Mouse (Mus musculus): ENCODE results near the gene Bnip2. TPM values are rescaled to one million over a fixed set of nuclear protein-coding genes. Genes with fewer than 3 reads are reported as not detected.

The Bnip2 gene
- total and polyA plus RNA-seq, 2 experiments = 12.8 to 74.3 TPM

DNA sequence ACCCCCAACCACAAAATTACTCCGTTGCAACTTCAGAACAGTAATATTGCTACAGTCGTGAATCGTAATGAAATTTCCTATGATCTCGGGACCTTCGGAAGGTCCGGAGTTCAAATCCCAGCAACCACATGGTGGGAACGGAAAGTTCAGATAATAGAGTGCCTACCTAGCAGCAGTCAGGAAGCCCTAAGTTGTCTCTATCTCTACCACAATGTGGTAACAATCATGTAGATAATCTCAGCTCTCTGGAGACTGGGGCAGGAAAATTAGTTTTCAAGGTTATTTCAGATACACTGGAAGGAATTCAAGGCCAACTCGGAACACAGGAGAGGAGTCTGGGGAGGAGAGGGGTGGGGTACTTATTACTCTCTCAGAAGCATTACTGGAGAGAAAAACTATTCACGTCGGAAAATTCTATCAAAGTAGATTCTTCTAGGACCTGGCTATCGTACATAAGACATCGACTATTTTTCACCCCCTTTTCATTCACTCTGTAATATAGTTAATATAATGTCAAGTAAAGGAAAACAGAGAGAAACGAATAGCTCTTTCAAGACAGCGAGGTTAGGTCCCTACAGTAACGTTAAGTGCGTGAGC, 462 bp upstream of the Bnip2 start:
- H3K9ac ChIP-seq (ENCODE audit: low read depth, low read length) = no peak overlapping the region
- no peak for DNase-seq (ENCODE audit: extremely low read depth, low read depth, low spot score)
- peak overlapping the region; percentile 53 for H3K4me3 ChIP-seq (ENCODE audit: insufficient read depth, low read depth, low read length)
- H3K36me3 ChIP-seq (ENCODE audit: control insufficient read depth, insufficient read depth, low read length) = no peaks in the 10 kb centered on the region
- WGBS = 27% methylated on average over 16 of the region's 16 CpGs
- 0 out of 2 replicates have a peak overlapping the region, but pooled peaks have one; percentile 1 for H3K27ac ChIP-seq (replicated peaks; ENCODE audit: insufficient read depth, low read depth, low read length)
- H3K79me2 ChIP-seq (ENCODE audit: control insufficient read depth, insufficient read depth, low read length) = peaks cover 11% of the 10 kb centered on the region; the same call in 1 of the 2 replicates
- peaks cover 23% of the 10 kb centered on the region for H3K4me1 ChIP-seq (ENCODE audit: control insufficient read depth, insufficient read depth, low read length)
- no peaks in the 10 kb centered on the region for H3K27me3 ChIP-seq (ENCODE audit: control insufficient read depth, insufficient read depth, low read length)
- TF ChIP-seq CTCF (IDR thresholded peaks at IDR 0.05; ENCODE audit: low read depth, low read length) (no peak), POLR2A (IDR thresholded peaks at IDR 0.05; ENCODE audit: extremely low read depth, insufficient read depth, low read length) (no peak)

DNA sequence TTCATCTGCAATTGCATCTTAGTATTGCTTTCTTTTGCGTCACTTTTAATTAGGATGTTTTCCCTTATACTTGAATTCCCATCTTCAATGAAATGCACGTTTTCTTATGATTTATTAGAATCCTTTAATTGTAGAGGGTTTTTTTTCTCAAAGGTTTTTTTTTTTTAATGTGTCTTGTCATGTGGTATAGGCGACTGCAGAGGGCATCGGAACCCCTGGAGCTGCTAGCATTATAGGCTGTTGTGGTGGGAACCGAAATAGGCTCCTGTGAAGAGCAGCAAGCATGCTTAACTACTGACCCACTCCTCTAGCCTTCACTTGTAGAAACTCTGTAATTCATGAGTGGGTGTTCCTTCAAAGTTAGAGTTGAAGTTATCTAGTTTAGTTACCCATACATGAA, 1.1 kb downstream of the Bnip2 start:
- 8% methylated on average over 5 of the region's 5 CpGs for WGBS

DNA sequence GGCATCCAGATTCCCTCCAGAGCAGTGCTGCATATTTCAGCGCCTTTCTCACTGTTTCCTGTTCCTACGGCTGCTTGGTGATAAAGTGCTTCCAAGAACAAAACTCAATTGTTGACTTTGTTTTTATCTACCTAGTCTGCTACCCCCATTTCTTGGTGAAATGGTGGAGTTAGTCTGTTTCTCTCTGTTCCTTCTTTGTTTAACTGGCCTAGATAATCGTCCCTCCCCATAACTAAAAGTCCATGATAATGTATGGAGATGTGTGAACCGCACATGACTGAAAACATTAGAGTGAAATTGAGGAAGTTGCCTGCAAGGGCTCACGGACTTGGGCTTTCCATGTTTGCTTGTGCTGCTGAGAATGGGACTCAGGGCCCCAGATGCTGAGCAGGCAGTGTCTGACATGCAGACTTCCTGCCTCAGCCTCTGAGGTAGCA, 3.6 kb downstream of the Bnip2 start:
- Histone ChIP-seq H3K9ac (ENCODE audit: low read depth, low read length) (no peak overlapping the region), H3K4me1 (ENCODE audit: control insufficient read depth, insufficient read depth, low read length) (peaks cover 38% of the 10 kb centered on the region), H3K79me2 (ENCODE audit: control insufficient read depth, insufficient read depth, low read length) (peaks cover 22% of the 10 kb centered on the region; the same call in 1 of the 2 replicates), H3K4me3 (ENCODE audit: insufficient read depth, low read depth, low read length) (no peak overlapping the region), H3K36me3 (ENCODE audit: control insufficient read depth, insufficient read depth, low read length) (peaks cover 18% of the 10 kb centered on the region), H3K27me3 (ENCODE audit: control insufficient read depth, insufficient read depth, low read length) (no peaks in the 10 kb centered on the region), H3K27ac (replicated peaks; ENCODE audit: insufficient read depth, low read depth, low read length) (peak overlapping the region; percentile 82)
- TF ChIP-seq POLR2A (IDR thresholded peaks at IDR 0.05; ENCODE audit: extremely low read depth, insufficient read depth, low read length) (no peak), CTCF (IDR thresholded peaks at IDR 0.05; ENCODE audit: low read depth, low read length) (no peak)
- peak; percentile 29 for DNase-seq (ENCODE audit: extremely low read depth, low read depth, low spot score)
- WGBS = 22% methylated on average over 5 of the region's 5 CpGs

More for the DNA sequence above, 1.1 kb downstream of the Bnip2 start:
- Histone ChIP-seq H3K27ac (replicated peaks; ENCODE audit: insufficient read depth, low read depth, low read length) (no peak overlapping the region), H3K4me1 (ENCODE audit: control insufficient read depth, insufficient read depth, low read length) (peaks cover 36% of the 10 kb centered on the region), H3K79me2 (ENCODE audit: control insufficient read depth, insufficient read depth, low read length) (peaks cover 20% of the 10 kb centered on the region; the same call in 1 of the 2 replicates), H3K27me3 (ENCODE audit: control insufficient read depth, insufficient read depth, low read length) (no peaks in the 10 kb centered on the region), H3K9ac (ENCODE audit: low read depth, low read length) (peak overlapping the region; percentile 54), H3K36me3 (ENCODE audit: control insufficient read depth, insufficient read depth, low read length) (no peaks in the 10 kb centered on the region), H3K4me3 (ENCODE audit: insufficient read depth, low read depth, low read length) (peak overlapping the region; percentile 95)
- no peak for DNase-seq (ENCODE audit: extremely low read depth, low read depth, low spot score)
- TF ChIP-seq CTCF (IDR thresholded peaks at IDR 0.05; ENCODE audit: low read depth, low read length) = no peak
- TF ChIP-seq POLR2A (IDR thresholded peaks at IDR 0.05; ENCODE audit: extremely low read depth, insufficient read depth, low read length) = no peak

DNA sequence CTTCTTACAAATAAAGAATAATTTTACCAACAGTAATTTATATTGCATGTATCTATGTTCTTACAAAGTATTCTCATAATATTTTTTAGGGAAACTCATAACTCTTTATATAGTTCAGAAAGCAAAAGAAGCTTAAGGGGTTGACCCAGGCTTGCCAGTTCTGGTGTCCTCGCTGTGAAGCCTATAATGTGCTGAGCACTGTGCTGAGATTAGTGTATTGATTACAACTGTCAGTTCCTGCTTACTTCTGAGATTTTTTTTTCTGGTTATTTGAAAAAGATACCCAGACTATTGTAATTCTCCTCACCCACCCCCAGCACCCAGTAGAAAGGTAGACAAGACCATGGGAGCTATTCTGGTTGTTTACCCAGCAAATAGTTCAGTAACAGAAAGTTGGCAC, 4.2 kb downstream of the Bnip2 start:
- H3K9ac ChIP-seq (ENCODE audit: low read depth, low read length) = no peak overlapping the region
- DNase-seq (ENCODE audit: extremely low read depth, low read depth, low spot score) = peak; percentile 80
- peaks cover 38% of the 10 kb centered on the region for H3K4me1 ChIP-seq (ENCODE audit: control insufficient read depth, insufficient read depth, low read length)
- H3K4me3 ChIP-seq (ENCODE audit: insufficient read depth, low read depth, low read length) = no peak overlapping the region
- H3K27ac ChIP-seq (replicated peaks; ENCODE audit: insufficient read depth, low read depth, low read length) = peak overlapping the region; percentile 44
- TF ChIP-seq POLR2A (IDR thresholded peaks at IDR 0.05; ENCODE audit: extremely low read depth, insufficient read depth, low read length) = no peak
- TF ChIP-seq CTCF (IDR thresholded peaks at IDR 0.05; ENCODE audit: low read depth, low read length) = no peak
- H3K27me3 ChIP-seq (ENCODE audit: control insufficient read depth, insufficient read depth, low read length) = no peaks in the 10 kb centered on the region
- peaks cover 21% of the 10 kb centered on the region for H3K36me3 ChIP-seq (ENCODE audit: control insufficient read depth, insufficient read depth, low read length)
- WGBS = 9% methylated on average over 1 of the region's 1 CpGs
- H3K79me2 ChIP-seq (ENCODE audit: control insufficient read depth, insufficient read depth, low read length) = peaks cover 22% of the 10 kb centered on the region; the same call in 1 of the 2 replicates

DNA sequence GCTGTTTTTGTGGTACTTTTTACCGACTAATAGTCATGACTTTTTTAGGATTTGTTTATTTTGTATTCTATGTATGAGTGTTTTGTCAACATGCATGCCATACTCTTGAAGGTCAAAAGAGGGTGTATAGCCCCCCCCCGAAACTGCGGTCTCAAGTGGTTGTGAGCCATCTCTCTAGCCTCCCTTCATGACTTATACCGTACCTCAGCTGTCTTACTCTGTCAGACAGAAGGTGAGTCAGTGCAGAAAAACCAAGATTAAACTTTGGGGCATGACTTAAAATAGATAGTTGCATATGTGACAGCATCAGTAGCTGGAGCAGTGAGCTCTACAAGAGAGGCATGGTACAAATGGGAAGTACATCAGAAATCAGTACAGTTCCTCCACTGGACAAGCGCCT, 5.3 kb downstream of the Bnip2 start:
- no peak for TF ChIP-seq CTCF (IDR thresholded peaks at IDR 0.05; ENCODE audit: low read depth, low read length)
- TF ChIP-seq POLR2A (IDR thresholded peaks at IDR 0.05; ENCODE audit: extremely low read depth, insufficient read depth, low read length) = no peak
- Histone ChIP-seq H3K79me2 (ENCODE audit: control insufficient read depth, insufficient read depth, low read length) (peaks cover 21% of the 10 kb centered on the region; the same call in 1 of the 2 replicates), H3K27me3 (ENCODE audit: control insufficient read depth, insufficient read depth, low read length) (no peaks in the 10 kb centered on the region), H3K27ac (replicated peaks; ENCODE audit: insufficient read depth, low read depth, low read length) (peak overlapping the region; percentile 60), H3K4me1 (ENCODE audit: control insufficient read depth, insufficient read depth, low read length) (peaks cover 38% of the 10 kb centered on the region), H3K9ac (ENCODE audit: low read depth, low read length) (no peak overlapping the region), H3K36me3 (ENCODE audit: control insufficient read depth, insufficient read depth, low read length) (peaks cover 32% of the 10 kb centered on the region), H3K4me3 (ENCODE audit: insufficient read depth, low read depth, low read length) (no peak overlapping the region)
- WGBS = 83% methylated on average over 5 of the region's 5 CpGs
- no peak for DNase-seq (ENCODE audit: extremely low read depth, low read depth, low spot score)

DNA sequence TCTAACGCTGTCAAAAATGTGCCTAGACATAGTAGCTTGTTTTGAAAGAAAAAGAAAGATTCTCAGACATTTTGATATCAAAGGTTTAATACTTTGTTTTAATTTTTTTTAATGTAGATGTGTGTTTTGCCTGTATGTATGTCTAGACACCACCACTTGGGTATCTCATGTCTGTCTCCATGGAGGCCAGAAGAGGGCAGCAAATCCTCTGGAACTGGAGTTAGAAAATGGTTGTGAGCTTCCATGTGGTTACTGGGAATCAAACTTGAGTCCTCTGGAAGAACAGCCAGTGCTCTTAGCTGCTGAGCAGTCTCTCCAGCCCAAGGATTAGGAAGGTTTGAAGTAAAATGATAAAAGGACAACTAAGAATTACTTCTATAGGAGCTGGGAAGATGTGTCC, 10.1 kb downstream of the Bnip2 start:
- no peaks in the 10 kb centered on the region for H3K27me3 ChIP-seq (ENCODE audit: control insufficient read depth, insufficient read depth, low read length)
- H3K79me2 ChIP-seq (ENCODE audit: control insufficient read depth, insufficient read depth, low read length) = peaks cover 14% of the 10 kb centered on the region; the same call in 1 of the 2 replicates
- 76% methylated on average over 1 of the region's 1 CpGs for WGBS
- no peak for DNase-seq (ENCODE audit: extremely low read depth, low read depth, low spot score)
- H3K4me3 ChIP-seq (ENCODE audit: insufficient read depth, low read depth, low read length) = no peak overlapping the region
- 0 out of 2 replicates have a peak, but pooled peaks have one; percentile 20 for TF ChIP-seq CTCF (IDR thresholded peaks at IDR 0.05; ENCODE audit: low read depth, low read length)
- no peak for TF ChIP-seq POLR2A (IDR thresholded peaks at IDR 0.05; ENCODE audit: extremely low read depth, insufficient read depth, low read length)
- peaks cover 68% of the 10 kb centered on the region for H3K36me3 ChIP-seq (ENCODE audit: control insufficient read depth, insufficient read depth, low read length)
- H3K4me1 ChIP-seq (ENCODE audit: control insufficient read depth, insufficient read depth, low read length) = peaks cover 21% of the 10 kb centered on the region
- no peak overlapping the region for H3K27ac ChIP-seq (replicated peaks; ENCODE audit: insufficient read depth, low read depth, low read length)
- H3K9ac ChIP-seq (ENCODE audit: low read depth, low read length) = no peak overlapping the region
